Mouse (Mus musculus): ENCODE measurements around the gene Kazald1. TPM values are rescaled to one million over a fixed set of nuclear protein-coding genes. Genes with fewer than 3 reads are reported as not detected.
A peak's percentile ranks its signal among the peaks of the same experiment; 100 is the strongest.

The Kazald1 gene
- polyA plus RNA-seq, 1 experiment from 2014 or later, result 0.38 TPM

DNA sequence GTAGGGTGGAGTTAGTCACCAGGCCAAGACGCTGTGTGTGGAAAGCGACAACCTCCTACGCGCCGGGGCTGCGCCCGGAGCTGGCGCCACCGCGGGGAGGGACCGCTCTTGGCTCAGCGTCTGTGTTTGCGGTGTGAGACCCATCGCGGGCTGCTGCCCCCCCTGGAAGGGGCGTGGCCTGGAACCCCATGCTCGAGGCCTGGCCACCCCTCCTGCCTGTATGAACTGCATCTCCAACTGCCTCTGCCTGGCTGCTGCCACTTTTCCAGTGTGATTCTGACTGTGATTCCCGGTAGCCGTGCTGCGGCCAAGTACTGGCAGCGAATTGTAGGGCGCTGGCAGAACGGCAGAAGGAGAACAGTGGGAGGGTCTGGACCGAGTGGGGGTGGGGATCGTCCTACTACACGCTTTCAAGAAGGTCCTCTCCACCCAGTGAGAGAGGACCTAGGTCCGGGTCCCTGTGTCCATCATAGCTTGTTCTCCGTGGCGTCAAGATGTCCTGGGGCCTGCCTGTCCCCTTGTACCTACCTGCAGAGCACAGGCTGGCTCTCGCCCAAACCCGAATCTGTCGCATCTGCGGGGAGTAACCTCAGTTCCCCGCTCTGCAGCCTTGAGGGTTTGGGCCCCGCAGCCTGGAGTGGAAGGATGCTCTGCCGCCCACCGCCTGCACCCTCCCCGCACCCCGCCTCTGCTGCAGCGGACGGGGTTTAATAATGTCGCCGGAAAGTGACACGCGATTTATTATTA is 4.9 kb downstream of the Kazald1 start:
- Histone ChIP-seq H3K4me1 (ENCODE audit: insufficient read depth) (peaks cover 29% of the 10 kb centered on the region), H3K27me3 (ENCODE audit: insufficient read depth, low read length) (peaks cover 73% of the 10 kb centered on the region), H3K4me2 (ENCODE audit: low read depth, low read length) (peak overlapping the region; percentile 53), H3K9me3 (ENCODE audit: low read length) (no peaks in the 10 kb centered on the region), H3K4me3 (ENCODE audit: low read depth, low read length) (peak overlapping the region; percentile 5), H3K36me3 (replicated peaks; ENCODE audit: insufficient read depth, low read length) (no peaks in the 10 kb centered on the region), H3K27ac (ENCODE audit: low read depth) (no peak overlapping the region), H3K9ac (replicated peaks) (no peak overlapping the region)
- TF ChIP-seq EP300 (IDR thresholded peaks at IDR 0.05; ENCODE audit: low read depth), result no peak
- no peak for TF ChIP-seq CTCF (IDR thresholded peaks at IDR 0.05; ENCODE audit: low read depth)
- DNase-seq (peak; percentile 50), ATAC-seq (no peak)
- WGBS (ENCODE audit: insufficient replicate concordance), result 2% methylated on average over 45 of the region's 45 CpGs

DNA sequence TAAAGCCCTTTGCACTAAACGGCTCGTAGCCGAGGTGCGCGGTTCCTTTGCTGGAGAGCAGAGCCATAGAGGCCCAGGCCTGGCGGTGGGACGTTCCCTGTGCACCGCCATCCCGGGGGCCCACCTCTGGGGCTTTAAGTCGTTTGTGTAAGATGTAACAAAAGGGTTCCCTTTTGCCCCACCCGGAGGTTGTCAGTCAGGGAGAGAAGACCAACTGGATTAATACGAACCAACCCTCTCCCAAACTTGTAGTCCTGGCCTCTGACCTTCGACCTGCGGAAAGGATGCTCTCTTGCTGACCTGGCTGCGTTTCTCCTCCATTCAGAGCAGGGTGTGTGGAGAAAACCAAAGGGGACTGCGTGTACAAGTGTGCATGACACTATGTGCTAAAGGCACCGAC is 5.7 kb downstream of the Kazald1 start:
- no peak overlapping the region; the same call in 1 of the 2 replicates for H3K9ac ChIP-seq (replicated peaks)
- peaks cover 25% of the 10 kb centered on the region for H3K4me1 ChIP-seq (ENCODE audit: insufficient read depth)
- H3K27ac ChIP-seq (ENCODE audit: low read depth), result no peak overlapping the region
- H3K4me3 ChIP-seq (ENCODE audit: low read depth, low read length), result peak overlapping the region; percentile 5
- no peaks in the 10 kb centered on the region for H3K9me3 ChIP-seq (ENCODE audit: low read length)
- TF ChIP-seq CTCF (IDR thresholded peaks at IDR 0.05; ENCODE audit: low read depth), result no peak
- no peak for TF ChIP-seq EP300 (IDR thresholded peaks at IDR 0.05; ENCODE audit: low read depth)
- no peak for ATAC-seq
- peak overlapping the region; percentile 53; the same call in 1 of the 2 replicates for H3K4me2 ChIP-seq (ENCODE audit: low read depth, low read length)
- DNase-seq, result no peak
- H3K36me3 ChIP-seq (replicated peaks; ENCODE audit: insufficient read depth, low read length), result no peaks in the 10 kb centered on the region
- peaks cover 73% of the 10 kb centered on the region for H3K27me3 ChIP-seq (ENCODE audit: insufficient read depth, low read length)
- WGBS (ENCODE audit: insufficient replicate concordance), result 4% methylated on average over 17 of the region's 17 CpGs

DNA sequence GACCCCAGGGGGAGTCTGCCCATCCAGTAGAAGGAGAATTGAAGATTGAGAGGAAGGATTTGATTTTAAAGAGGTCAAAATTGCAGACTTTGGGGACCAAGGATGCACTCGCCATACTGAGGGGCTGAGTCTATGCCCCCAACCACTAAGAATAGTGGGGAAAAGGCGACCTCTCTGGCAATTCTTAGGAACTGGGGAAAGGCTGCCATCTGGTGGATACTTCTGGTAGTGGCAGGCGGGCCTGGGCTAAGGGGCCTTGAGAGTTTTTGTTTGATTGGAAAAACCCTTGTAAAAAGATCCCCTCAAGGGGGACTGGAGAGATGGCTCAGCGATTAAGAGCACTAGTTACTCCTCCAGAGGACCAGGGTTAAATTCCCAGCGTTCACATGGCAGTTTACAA is 6.2 kb downstream of the Kazald1 start:
- Histone ChIP-seq H3K9ac (replicated peaks) (no peak overlapping the region), H3K4me2 (ENCODE audit: low read depth, low read length) (0 out of 2 replicates have a peak overlapping the region, but pooled peaks have one; percentile 53), H3K27ac (ENCODE audit: low read depth) (no peak overlapping the region), H3K36me3 (replicated peaks; ENCODE audit: insufficient read depth, low read length) (no peaks in the 10 kb centered on the region), H3K4me1 (ENCODE audit: insufficient read depth) (peaks cover 19% of the 10 kb centered on the region), H3K9me3 (ENCODE audit: low read length) (no peaks in the 10 kb centered on the region), H3K27me3 (ENCODE audit: insufficient read depth, low read length) (peaks cover 70% of the 10 kb centered on the region), H3K4me3 (ENCODE audit: low read depth, low read length) (no peak overlapping the region)
- DNase-seq, result peak; percentile 78
- WGBS (ENCODE audit: insufficient replicate concordance), result 1% methylated on average over 5 of the region's 5 CpGs
- no peak for ATAC-seq
- TF ChIP-seq EP300 (IDR thresholded peaks at IDR 0.05; ENCODE audit: low read depth) (no peak), CTCF (IDR thresholded peaks at IDR 0.05; ENCODE audit: low read depth) (peak; percentile 94)

DNA sequence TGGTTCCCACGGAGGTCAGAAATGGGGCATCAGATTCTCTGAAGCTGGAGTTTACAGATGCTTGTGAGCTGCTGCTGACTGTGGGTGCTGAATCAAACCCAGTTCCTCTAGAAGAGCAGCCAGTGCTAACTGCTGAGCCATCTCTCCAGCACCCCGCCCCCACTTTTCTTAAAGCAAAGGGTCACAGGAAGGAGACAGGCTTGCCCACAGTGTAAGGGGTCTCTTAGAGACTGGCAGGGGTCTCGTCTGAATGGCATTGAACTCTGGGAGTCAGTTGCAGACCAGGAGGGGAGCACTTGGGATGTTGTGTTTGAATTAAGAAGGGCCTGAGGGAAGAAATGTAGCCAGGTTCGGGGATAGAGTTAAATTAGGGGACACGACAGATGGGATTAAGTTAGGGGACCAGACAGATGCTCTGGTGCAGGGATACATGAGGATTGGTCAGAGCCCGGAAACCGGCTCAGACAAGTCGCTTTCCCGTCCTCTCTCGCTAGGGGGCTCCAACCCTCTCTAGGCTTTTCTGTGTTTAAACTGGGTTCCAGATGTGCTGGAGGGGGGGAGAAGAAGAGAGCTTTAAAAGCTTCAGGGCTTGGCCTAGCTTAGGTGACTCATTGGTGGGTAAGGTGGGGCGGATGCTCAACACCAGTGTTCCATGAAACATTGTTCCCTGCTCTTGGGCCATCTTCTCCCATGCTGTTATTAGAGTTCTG is 7.0 kb downstream of the Kazald1 start:
- DNase-seq (peak; percentile 71), ATAC-seq (peak; percentile 18; the same call in 1 of the 2 replicates)
- Histone ChIP-seq H3K9ac (replicated peaks) (no peak overlapping the region), H3K27ac (ENCODE audit: low read depth) (no peak overlapping the region), H3K36me3 (replicated peaks; ENCODE audit: insufficient read depth, low read length) (no peaks in the 10 kb centered on the region), H3K4me2 (ENCODE audit: low read depth, low read length) (no peak overlapping the region), H3K4me1 (ENCODE audit: insufficient read depth) (peaks cover 12% of the 10 kb centered on the region), H3K9me3 (ENCODE audit: low read length) (no peaks in the 10 kb centered on the region), H3K27me3 (ENCODE audit: insufficient read depth, low read length) (peaks cover 68% of the 10 kb centered on the region), H3K4me3 (ENCODE audit: low read depth, low read length) (no peak overlapping the region)
- TF ChIP-seq EP300 (IDR thresholded peaks at IDR 0.05; ENCODE audit: low read depth) (no peak), CTCF (IDR thresholded peaks at IDR 0.05; ENCODE audit: low read depth) (peak; percentile 60)
- 13% methylated on average over 11 of the region's 11 CpGs for WGBS (ENCODE audit: insufficient replicate concordance)

DNA sequence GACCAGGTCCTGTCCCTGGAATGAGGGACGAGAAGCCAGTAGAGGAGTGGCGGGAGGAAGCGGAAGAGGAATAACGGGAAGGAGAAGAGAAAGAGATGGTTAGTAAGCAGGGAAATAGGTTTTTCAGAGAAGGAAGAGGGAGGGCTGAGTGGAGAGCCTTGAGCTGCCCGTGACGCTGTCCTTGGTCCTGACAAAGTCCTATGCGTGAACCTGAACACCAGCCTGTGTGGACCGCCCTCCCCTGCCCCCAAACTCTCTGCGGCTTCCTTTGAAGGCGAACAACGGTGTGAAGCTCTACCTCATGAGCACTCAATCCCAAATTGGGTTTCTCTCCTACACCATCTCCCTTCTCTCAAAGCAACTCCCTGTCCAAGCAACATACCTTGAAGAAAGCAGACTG is 22.8 kb downstream of the Kazald1 start:
- Histone ChIP-seq H3K27me3 (ENCODE audit: insufficient read depth, low read length) (0 out of 2 replicates have a peak, but pooled peaks cover under 1% of the 10 kb centered on the region), H3K27ac (ENCODE audit: low read depth) (no peak overlapping the region), H3K4me3 (ENCODE audit: low read depth, low read length) (no peak overlapping the region), H3K9me3 (ENCODE audit: low read length) (no peaks in the 10 kb centered on the region), H3K4me1 (ENCODE audit: insufficient read depth) (no peaks in the 10 kb centered on the region), H3K36me3 (replicated peaks; ENCODE audit: insufficient read depth, low read length) (no peaks in the 10 kb centered on the region), H3K4me2 (ENCODE audit: low read depth, low read length) (no peak overlapping the region), H3K9ac (replicated peaks) (no peak overlapping the region)
- ATAC-seq, result no peak
- peak; percentile 65 for DNase-seq
- 10% methylated on average over 11 of the region's 11 CpGs for WGBS (ENCODE audit: insufficient replicate concordance)
- no peak for TF ChIP-seq CTCF (IDR thresholded peaks at IDR 0.05; ENCODE audit: low read depth)
- no peak for TF ChIP-seq EP300 (IDR thresholded peaks at IDR 0.05; ENCODE audit: low read depth)
